Mouse (Mus musculus) midbrain, postnatal 0 days (tissue): ENCODE data around the gene Serpinb1b. TPM values are rescaled to one million over a fixed set of nuclear protein-coding genes. Genes with fewer than 3 reads are reported as not detected.

Experiments used
- ATAC-seq: fragments of 200-750 bp; cut with Nextera tagmentation; 2 replicates; pipeline ENCODE4 v1.8.0; 2017; ENCODE audit warnings: moderate number of reproducible peaks, mild to moderate bottlenecking, moderate TSS enrichment, moderate library complexity; ENCODE audit not compliant: low FRiP score
- DNase-seq: peaks from one replicate; pipeline ENCODE4 v3.0.0-alpha.2; 2015; ENCODE audit warnings: low spot score
- H3K27ac ChIP-seq: fragments of 300-500 bp; sonication (generic); 2 replicates; pipeline ENCODE4 v1.5.1; 2014; ENCODE audit warnings: low read depth, mild to moderate bottlenecking, low read length, mixed read lengths
- H3K27me3 ChIP-seq: fragments of 300-500 bp; sonication (generic); 2 replicates; pipeline ENCODE4 v1.6.1; 2014; ENCODE audit warnings: low read length, control low read depth, mixed read lengths; ENCODE audit not compliant: insufficient read depth
- H3K36me3 ChIP-seq: fragments of 300-500 bp; sonication (generic); 2 replicates; pipeline ENCODE4 v1.6.1; 2014; ENCODE audit warnings: low read length, control low read depth, mixed read lengths; ENCODE audit not compliant: insufficient read depth
- H3K4me1 ChIP-seq: fragments of 300-500 bp; sonication (generic); 2 replicates; pipeline ENCODE4 v1.6.1; 2014; ENCODE audit warnings: mild to moderate bottlenecking, control low read depth, antibody characterized with exemption, low read length, mixed read lengths; ENCODE audit not compliant: insufficient read depth
- H3K4me2 ChIP-seq: fragments of 300-500 bp; sonication (generic); 2 replicates; pipeline ENCODE4 v1.6.1; 2014; ENCODE audit warnings: low read depth, mild to moderate bottlenecking, low read length, mixed read lengths; ENCODE audit not compliant: poor library complexity, severe bottlenecking
- H3K4me3 ChIP-seq: fragments of 300-500 bp; sonication (generic); 2 replicates; pipeline ENCODE4 v1.5.1; 2014; ENCODE audit warnings: low read depth, mild to moderate bottlenecking, low read length, moderate library complexity
- H3K9ac ChIP-seq: fragments of 300-500 bp; sonication (generic); replicated peaks from 2 replicates; pipeline ENCODE4 v1.6.1; 2014; ENCODE audit warnings: mild to moderate bottlenecking, low read length, moderate library complexity, mixed read lengths; ENCODE audit not compliant: poor library complexity, severe bottlenecking
- H3K9me3 ChIP-seq: fragments of 300-500 bp; sonication (generic); 2 replicates; pipeline ENCODE4 v1.6.1; 2016; ENCODE audit warnings: low read length, control low read depth
- CTCF ChIP-seq: IDR thresholded peaks from 2 replicates; pipeline ENCODE4 v1.5.1; 2016; ENCODE audit warnings: antibody characterized with exemption, mild to moderate bottlenecking
- WGBS: fragments of 180-500 bp; shearing (Covaris S2); extraction: QIAGEN DNeasy Blood & Tissue Kit; methylation state at CpG from one replicate; pipeline ENCODE4 v1.1.7; 2014; 5-methylcytosine and 5-hydroxymethylcytosine counted together
- polyA plus RNA-seq: library from polyadenylated mRNA; unstranded; fragments of >200 nt; fragmentation: Nextera tagmentation; extraction: Ambion mirVana; gene quantifications from 2 replicates; pipeline ENCODE4 v1.2.1, GENCODE M21; 2015
- total RNA-seq: library from RNA; depleted of rRNA; stranded (reverse); fragments of >200 nt; gene quantifications from 2 replicates; pipeline ENCODE4 v1.2.3, GENCODE M21; 2014; rRNA removed

Gene Serpinb1b
- total and polyA plus RNA-seq, 2 experiments from 2014 or later, result 1.6 to 3.1 TPM

DNA sequence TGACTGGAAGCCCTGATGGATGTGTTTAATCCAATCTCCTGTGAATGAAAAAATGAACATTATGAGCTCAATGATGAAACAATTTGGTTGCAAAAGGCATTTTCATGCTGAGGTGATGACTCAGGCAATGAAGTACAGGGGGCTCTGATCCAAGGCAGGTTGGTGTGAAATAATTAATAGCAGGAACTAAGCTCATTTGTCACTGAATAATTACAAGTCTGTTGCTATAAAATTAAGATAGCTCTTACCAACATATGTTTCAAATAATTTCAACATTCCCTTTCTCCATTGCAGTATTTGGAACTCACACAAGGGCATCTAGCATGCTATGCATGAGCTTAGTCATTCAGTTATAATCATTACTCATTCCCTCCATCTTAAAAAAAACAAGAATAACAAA lies 27.3 kb downstream of the Serpinb1b start:
- TF ChIP-seq CTCF, result no peak
- Histone ChIP-seq H3K9ac (no peak overlapping the region), H3K36me3 (no peaks in the 10 kb centered on the region), H3K4me1 (no peaks in the 10 kb centered on the region), H3K27me3 (no peaks in the 10 kb centered on the region), H3K27ac (no peak overlapping the region), H3K9me3 (no peaks in the 10 kb centered on the region), H3K4me2 (no peak overlapping the region), H3K4me3 (no peak overlapping the region)
- ATAC-seq, result no peak
- DNase-seq, result no peak

DNA sequence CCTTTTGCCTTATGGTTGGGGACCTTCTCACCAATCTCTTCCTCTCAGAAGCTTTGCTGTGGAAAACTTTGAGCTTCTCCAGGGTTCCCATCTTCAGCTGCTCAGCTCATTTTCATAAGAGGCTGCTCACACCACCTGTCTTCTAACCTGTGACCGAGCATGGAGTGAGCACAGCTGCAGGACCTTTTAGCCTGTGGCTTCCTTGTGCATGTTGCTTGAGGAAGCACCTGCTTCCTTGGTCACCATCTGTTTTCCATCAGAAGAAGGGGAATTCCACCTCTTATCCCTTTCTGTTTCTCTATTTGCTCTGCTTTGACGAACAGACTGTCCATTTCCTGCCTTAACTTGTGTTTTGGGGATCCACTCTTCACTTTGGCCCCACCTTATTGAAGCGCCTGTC lies 34.7 kb downstream of the Serpinb1b start:
- no peaks in the 10 kb centered on the region for H3K27me3 ChIP-seq
- H3K9me3 ChIP-seq, result no peaks in the 10 kb centered on the region
- no peak for TF ChIP-seq CTCF
- H3K4me2 ChIP-seq, result no peak overlapping the region
- DNase-seq (no peak), ATAC-seq (no peak)
- no peaks in the 10 kb centered on the region for H3K36me3 ChIP-seq
- H3K9ac ChIP-seq, result no peak overlapping the region
- H3K4me3 ChIP-seq, result no peak overlapping the region
- 66% methylated on average over 3 of the region's 3 CpGs for WGBS
- H3K4me1 ChIP-seq, result no peaks in the 10 kb centered on the region
- no peak overlapping the region for H3K27ac ChIP-seq

DNA sequence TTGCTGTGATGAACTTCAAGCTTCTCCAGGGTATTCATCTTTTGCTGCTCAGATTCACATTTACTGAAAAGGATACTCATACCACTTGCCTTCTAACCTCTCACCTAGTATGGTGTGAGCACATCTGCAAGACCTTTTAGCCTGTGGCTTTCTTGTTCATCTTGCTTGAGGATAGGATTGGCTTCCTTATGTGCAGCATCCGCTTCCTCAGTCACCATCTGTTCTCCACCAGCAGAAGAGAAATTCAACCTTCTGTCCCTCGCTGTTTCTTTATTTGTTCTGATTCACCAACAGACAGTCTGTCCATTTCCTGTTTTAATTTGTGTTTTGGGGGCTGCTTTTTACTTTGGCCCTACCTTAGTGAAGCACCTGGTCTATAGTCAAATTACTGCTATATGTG lies 59.3 kb downstream of the Serpinb1b start:
- Histone ChIP-seq H3K4me3 (no peak overlapping the region), H3K36me3 (no peaks in the 10 kb centered on the region), H3K9ac (no peak overlapping the region), H3K27me3 (no peaks in the 10 kb centered on the region), H3K4me2 (no peak overlapping the region), H3K27ac (no peak overlapping the region), H3K9me3 (no peaks in the 10 kb centered on the region), H3K4me1 (no peaks in the 10 kb centered on the region)
- ATAC-seq (no peak), DNase-seq (no peak)
- no peak for TF ChIP-seq CTCF
- 96% methylated on average over 2 of the region's 2 CpGs for WGBS

GRCm38 (mm10) chr13:33141435-33141834 lies 63.1 kb downstream of the Serpinb1b start:
- TF ChIP-seq CTCF, result no peak
- ATAC-seq, result no peak
- Histone ChIP-seq H3K27ac (no peak overlapping the region), H3K9ac (no peak overlapping the region), H3K4me1 (no peaks in the 10 kb centered on the region), H3K4me2 (no peak overlapping the region), H3K36me3 (no peaks in the 10 kb centered on the region), H3K4me3 (no peak overlapping the region), H3K9me3 (no peaks in the 10 kb centered on the region), H3K27me3 (no peaks in the 10 kb centered on the region)
- WGBS, result 77% methylated on average over 3 of the region's 3 CpGs
- no peak for DNase-seq

Other genes starting within 250 kb of the Serpinb1b start
- 2.0 and 4.3 TPM in 2 replicates for gene Serpinb1a, start 227.4 kb upstream of the Serpinb1b start, total RNA-seq
- 4.3 and 4.9 TPM in 2 replicates for gene Serpinb1a, start 227.4 kb upstream of the Serpinb1b start, polyA plus RNA-seq
- gene Serpinb1c, start 180.4 kb upstream of the Serpinb1b start, total RNA-seq, result 0.82 TPM in 1 of 2 replicates, not detected in the other
- not detected in 2 replicates for gene Serpinb1c, start 180.4 kb upstream of the Serpinb1b start, polyA plus RNA-seq
- gene Serpinb6b, start 113.4 kb upstream of the Serpinb1b start, total RNA-seq, result 1.4 and 3.1 TPM in 2 replicates
- 2.5 and 3.1 TPM in 2 replicates for gene Serpinb6b, start 113.4 kb upstream of the Serpinb1b start, polyA plus RNA-seq
- 1.6 and 3.2 TPM in 2 replicates for gene Serpinb9, start 75.3 kb upstream of the Serpinb1b start, total RNA-seq
- 2.9 and 3.0 TPM in 2 replicates for gene Serpinb9, start 75.3 kb upstream of the Serpinb1b start, polyA plus RNA-seq
- 0.66 TPM in 1 of 2 replicates, not detected in the other for gene Serpinb9b, start 51.2 kb upstream of the Serpinb1b start, total RNA-seq
- 0.20 and 0.36 TPM in 2 replicates for gene Serpinb9b, start 51.2 kb upstream of the Serpinb1b start, polyA plus RNA-seq
- not detected in 2 replicates for gene Serpinb9c, start 81.2 kb downstream of the Serpinb1b start, total RNA-seq
- gene Serpinb9c, start 81.2 kb downstream of the Serpinb1b start, polyA plus RNA-seq, result not detected in 2 replicates
- gene Serpinb9d, start 114.4 kb downstream of the Serpinb1b start, total RNA-seq, result not detected in 2 replicates
- gene Serpinb9d, start 114.4 kb downstream of the Serpinb1b start, polyA plus RNA-seq, result not detected in 2 replicates
- gene Serpinb9e, start 171.0 kb downstream of the Serpinb1b start, total RNA-seq, result not detected in 2 replicates
- gene Serpinb9e, start 171.0 kb downstream of the Serpinb1b start, polyA plus RNA-seq, result not detected in 2 replicates
- gene Serpinb9f, start 245.5 kb downstream of the Serpinb1b start, total RNA-seq, result not detected in 2 replicates
- gene Serpinb9f, start 245.5 kb downstream of the Serpinb1b start, polyA plus RNA-seq, result not detected in 2 replicates